Mouse (Mus musculus): ENCODE data around the gene Calhm2. TPM values are rescaled to one million over a fixed set of nuclear protein-coding genes. Genes with fewer than 3 reads are reported as not detected.
A peak's percentile ranks its signal among the peaks of the same experiment; 100 is the strongest.

The Calhm2 gene
- polyA plus RNA-seq, 1 experiment from 2014 or later = 5.8 TPM

DNA sequence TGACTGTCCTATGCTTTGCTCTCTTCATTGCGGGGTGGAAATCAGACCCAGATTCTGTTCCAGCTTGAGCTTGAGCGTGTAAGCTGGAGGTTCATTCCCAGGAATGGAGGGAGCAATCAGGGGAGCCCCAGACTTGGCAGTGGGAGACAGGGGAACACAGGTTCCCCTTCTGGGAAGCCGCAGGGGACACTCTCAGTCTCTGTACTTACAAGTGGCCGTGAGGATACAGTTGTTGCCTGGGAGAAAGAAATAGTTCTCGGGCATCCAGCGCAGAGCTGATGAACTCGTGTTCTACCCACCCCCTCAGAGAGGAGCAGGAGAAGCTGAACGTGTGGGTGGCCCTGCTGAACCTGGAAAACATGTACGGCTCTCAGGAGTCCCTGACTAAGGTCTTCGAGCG lies 9.3 kb downstream of the Calhm2 start:
- no peak for ATAC-seq (ENCODE audit: insufficient number of reproducible peaks, low FRiP score)
- Histone ChIP-seq H3K27me3 (replicated peaks) (no peaks in the 10 kb centered on the region), H3K4me3 (no peak overlapping the region), H3K9ac (no peak overlapping the region), H3K4me1 (replicated peaks) (peaks cover 10% of the 10 kb centered on the region), H3K27ac (ENCODE audit: poor library complexity, severe bottlenecking) (no peak overlapping the region), H3K9me3 (replicated peaks) (no peaks in the 10 kb centered on the region), H3K36me3 (peaks cover 94% of the 10 kb centered on the region), H3K4me2 (no peak overlapping the region)
- 92% methylated on average over 11 of the region's 11 CpGs for WGBS

DNA sequence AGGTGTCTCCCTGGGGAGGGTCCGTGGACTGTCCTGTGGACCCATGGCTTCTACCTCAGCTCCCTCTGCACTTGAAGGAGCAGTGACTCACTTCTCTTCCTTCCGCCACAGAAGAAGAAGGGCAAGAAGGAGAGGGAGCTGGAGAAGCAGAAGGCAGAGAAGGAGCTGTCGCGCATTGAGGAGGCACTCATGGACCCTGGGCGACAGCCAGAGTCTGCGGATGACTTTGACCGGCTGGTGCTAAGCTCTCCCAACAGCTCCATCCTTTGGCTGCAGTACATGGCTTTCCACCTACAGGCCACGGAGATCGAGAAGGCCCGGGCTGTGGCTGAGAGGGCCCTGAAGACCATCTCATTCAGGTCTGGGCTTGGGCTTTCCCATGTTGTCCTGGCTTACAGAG lies 9.9 kb downstream of the Calhm2 start:
- no peak for ATAC-seq (ENCODE audit: insufficient number of reproducible peaks, low FRiP score)
- Histone ChIP-seq H3K4me1 (replicated peaks) (peaks cover 12% of the 10 kb centered on the region), H3K27me3 (replicated peaks) (no peaks in the 10 kb centered on the region), H3K36me3 (peaks cover 87% of the 10 kb centered on the region), H3K27ac (ENCODE audit: poor library complexity, severe bottlenecking) (no peak overlapping the region), H3K4me2 (no peak overlapping the region), H3K9ac (no peak overlapping the region), H3K4me3 (no peak overlapping the region), H3K9me3 (replicated peaks) (no peaks in the 10 kb centered on the region)
- 92% methylated on average over 10 of the region's 10 CpGs for WGBS

DNA sequence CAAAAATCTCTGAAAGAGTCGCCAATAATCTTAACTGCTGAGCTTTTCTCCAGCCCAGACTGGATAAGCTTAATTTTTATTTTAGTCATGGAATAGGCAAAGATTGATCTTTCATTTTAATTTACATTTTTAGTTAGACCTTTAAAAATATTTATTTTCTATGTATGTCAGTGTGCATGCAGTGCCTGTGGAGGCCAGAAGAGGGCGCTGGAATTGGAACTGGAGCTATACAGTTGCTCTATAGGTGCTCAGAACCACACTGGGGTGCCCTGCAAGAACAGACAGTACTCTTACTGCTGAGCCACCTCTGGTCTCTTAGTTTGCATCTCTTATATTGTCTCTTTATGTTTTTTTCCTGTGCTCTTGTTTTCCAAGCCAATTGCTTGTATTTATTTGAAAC lies 15.3 kb downstream of the Calhm2 start:
- Histone ChIP-seq H3K27ac (ENCODE audit: poor library complexity, severe bottlenecking) (no peak overlapping the region), H3K4me3 (no peak overlapping the region), H3K4me2 (no peak overlapping the region), H3K36me3 (peaks cover 73% of the 10 kb centered on the region), H3K9ac (no peak overlapping the region), H3K4me1 (replicated peaks) (peaks cover 12% of the 10 kb centered on the region), H3K27me3 (replicated peaks) (no peaks in the 10 kb centered on the region), H3K9me3 (replicated peaks) (no peaks in the 10 kb centered on the region)
- no peak for ATAC-seq (ENCODE audit: insufficient number of reproducible peaks, low FRiP score)
- 28% methylated on average over 2 of the region's 2 CpGs for WGBS

DNA sequence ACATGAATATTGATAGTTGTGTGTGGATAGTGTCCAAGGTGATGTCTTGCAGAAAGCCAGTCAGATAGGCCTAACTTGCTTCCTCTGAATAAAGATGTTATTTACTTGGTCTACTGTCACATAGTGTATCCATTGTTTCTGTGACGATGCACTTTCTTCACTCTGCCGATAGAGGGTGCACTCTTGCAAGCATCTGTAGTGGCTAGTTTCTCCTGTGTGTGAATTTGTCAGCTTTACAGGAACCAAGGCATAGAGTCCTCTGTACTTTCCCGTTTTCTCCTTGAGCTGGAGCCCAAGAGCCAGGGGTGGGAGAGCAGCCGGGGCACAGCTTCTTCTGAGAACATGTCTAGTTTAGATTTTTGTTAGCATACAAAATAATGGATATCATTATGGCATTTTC lies 17.0 kb downstream of the Calhm2 start:
- no peak overlapping the region for H3K27ac ChIP-seq (ENCODE audit: poor library complexity, severe bottlenecking)
- H3K4me1 ChIP-seq (replicated peaks) = peaks cover 12% of the 10 kb centered on the region
- ATAC-seq (ENCODE audit: insufficient number of reproducible peaks, low FRiP score) = no peak
- 43% methylated on average over 4 of the region's 4 CpGs for WGBS
- H3K4me3 ChIP-seq = no peak overlapping the region
- H3K4me2 ChIP-seq = no peak overlapping the region
- peaks cover 73% of the 10 kb centered on the region for H3K36me3 ChIP-seq
- H3K9me3 ChIP-seq (replicated peaks) = no peaks in the 10 kb centered on the region
- no peaks in the 10 kb centered on the region for H3K27me3 ChIP-seq (replicated peaks)
- H3K9ac ChIP-seq = no peak overlapping the region

DNA sequence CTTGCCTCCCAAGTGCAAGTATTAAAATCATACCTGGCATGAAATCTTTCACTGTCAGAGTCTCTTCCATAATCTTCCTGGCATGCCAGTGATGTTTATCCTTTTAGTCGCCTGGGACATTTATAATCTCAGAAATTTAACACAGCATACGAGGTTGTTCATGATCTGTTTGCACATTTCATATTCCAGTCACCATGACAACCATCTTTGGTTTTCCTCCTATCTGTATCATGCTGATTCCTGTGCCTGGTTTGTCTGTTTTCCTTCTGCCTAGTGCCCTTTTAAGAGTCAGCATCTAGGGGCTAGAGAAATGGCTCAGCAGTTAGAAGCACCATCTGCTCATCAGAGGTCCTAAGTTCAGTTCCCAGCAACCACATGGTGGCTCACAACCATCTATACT lies 19.5 kb downstream of the Calhm2 start:
- no peak overlapping the region for H3K4me2 ChIP-seq
- WGBS = 73% methylated on average over 2 of the region's 2 CpGs
- H3K36me3 ChIP-seq = peaks cover 79% of the 10 kb centered on the region
- H3K27ac ChIP-seq (ENCODE audit: poor library complexity, severe bottlenecking) = no peak overlapping the region
- ATAC-seq (ENCODE audit: insufficient number of reproducible peaks, low FRiP score) = no peak
- no peaks in the 10 kb centered on the region for H3K27me3 ChIP-seq (replicated peaks)
- no peak overlapping the region for H3K9ac ChIP-seq
- peaks cover under 1% of the 10 kb centered on the region; the same call in 1 of the 2 replicates for H3K4me1 ChIP-seq (replicated peaks)
- H3K9me3 ChIP-seq (replicated peaks) = no peaks in the 10 kb centered on the region
- no peak overlapping the region for H3K4me3 ChIP-seq

DNA sequence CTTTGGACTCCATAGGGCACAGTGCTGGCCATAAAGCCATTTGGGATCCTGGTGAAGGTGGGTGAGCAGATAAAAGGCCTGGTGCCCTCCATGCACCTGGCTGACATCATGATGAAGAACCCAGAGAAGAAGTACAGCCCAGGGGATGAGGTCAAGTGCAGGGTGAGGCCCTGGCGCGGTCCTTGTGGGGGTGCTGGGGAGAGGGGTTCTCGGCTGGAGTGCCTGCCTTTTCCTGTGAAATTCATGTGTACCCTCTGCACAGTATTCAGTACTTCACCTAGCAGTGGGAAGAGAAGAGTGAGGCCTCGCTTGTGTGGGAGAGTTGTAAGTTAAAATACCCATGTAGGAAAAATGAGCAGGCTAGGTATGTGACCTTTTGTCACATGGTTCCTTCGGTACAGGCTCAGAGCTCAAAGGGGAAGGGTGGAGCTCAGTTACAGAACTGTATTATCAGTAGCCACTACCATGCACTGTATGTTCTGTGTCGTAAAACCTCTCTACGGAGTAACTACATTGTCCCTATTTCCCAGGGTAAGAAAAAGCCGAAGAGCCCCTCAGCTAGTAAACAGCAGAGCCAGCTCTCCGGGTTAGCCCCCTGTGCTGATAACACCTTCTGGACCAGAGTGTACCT lies 33.3 kb downstream of the Calhm2 start:
- Histone ChIP-seq H3K9ac (no peak overlapping the region), H3K27ac (ENCODE audit: poor library complexity, severe bottlenecking) (no peak overlapping the region), H3K36me3 (peaks cover 96% of the 10 kb centered on the region), H3K27me3 (replicated peaks) (no peaks in the 10 kb centered on the region), H3K4me2 (no peak overlapping the region), H3K9me3 (replicated peaks) (no peaks in the 10 kb centered on the region), H3K4me1 (replicated peaks) (no peaks in the 10 kb centered on the region), H3K4me3 (no peak overlapping the region)
- no peak for ATAC-seq (ENCODE audit: insufficient number of reproducible peaks, low FRiP score)
- WGBS = 82% methylated on average over 9 of the region's 9 CpGs

DNA sequence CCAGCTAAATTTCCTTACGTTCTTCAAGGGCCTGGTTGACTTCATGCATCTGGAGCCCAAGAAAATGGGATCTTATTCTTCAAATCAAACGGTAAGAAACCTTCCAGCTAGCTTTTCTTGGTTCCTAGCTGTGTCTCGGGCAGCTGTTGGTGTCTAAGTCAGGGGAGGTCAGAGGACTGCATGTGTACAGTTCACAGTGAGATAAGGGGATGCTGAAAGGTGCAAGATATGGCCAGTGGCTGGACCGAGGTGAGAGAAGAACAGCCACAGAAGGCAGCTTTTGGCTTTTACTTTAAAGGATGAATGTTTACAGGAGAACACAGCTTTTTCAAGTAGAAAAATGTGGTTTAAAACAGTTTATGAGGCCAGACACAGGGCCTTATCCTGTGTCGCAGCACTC lies 37.0 kb downstream of the Calhm2 start:
- no peak for ATAC-seq (ENCODE audit: insufficient number of reproducible peaks, low FRiP score)
- Histone ChIP-seq H3K4me1 (replicated peaks) (no peaks in the 10 kb centered on the region), H3K9ac (no peak overlapping the region), H3K9me3 (replicated peaks) (no peaks in the 10 kb centered on the region), H3K4me3 (no peak overlapping the region), H3K4me2 (no peak overlapping the region), H3K27ac (ENCODE audit: poor library complexity, severe bottlenecking) (no peak overlapping the region), H3K27me3 (replicated peaks) (no peaks in the 10 kb centered on the region), H3K36me3 (peaks cover 95% of the 10 kb centered on the region)
- WGBS = 63% methylated on average over 5 of the region's 5 CpGs

DNA sequence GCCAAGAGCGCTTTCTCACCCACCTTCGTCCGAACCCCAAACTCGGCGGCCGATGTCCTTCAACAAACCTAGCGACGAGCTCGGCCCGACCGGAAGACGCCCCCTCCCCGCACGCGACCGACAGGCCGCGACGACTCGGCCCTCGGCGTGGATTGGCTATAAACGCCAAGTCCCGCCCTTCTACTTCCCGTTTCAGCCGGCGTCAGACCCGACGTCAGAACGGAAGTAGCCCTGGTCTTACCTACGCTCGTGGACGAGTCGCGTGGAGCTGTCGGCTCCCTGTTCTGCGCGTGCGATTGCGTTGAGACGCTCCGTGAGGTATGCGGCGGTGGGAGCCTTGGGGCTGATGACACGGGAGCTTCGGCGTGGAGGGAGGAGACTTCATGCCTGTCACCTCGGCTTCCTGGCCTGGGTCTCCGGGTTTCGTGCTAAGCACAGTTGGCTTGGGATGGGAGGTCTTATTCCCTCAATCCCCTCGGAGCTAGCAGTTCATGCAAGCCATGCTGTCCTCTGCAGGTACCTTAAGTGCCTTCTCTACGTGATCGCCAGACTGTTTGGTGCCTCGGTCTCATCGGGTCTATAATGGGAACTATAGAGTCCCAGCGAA lies 47.4 kb downstream of the Calhm2 start, which contains the start of the genes Usmg5 and Pdcd11:
Gene Usmg5 (minus strand): TSS at position 98 of the 607 bp plus-strand sequence.
Gene Pdcd11 (plus strand): TSS at position 219 of the 607 bp plus-strand sequence.
- H3K36me3 ChIP-seq = peaks cover 47% of the 10 kb centered on the region
- H3K4me3 ChIP-seq = peak within 1 kb of the TSS; percentile 92
- ATAC-seq (ENCODE audit: insufficient number of reproducible peaks, low FRiP score) = peak; percentile 99
- peak within 1 kb of the TSS; percentile 90 for H3K4me2 ChIP-seq
- H3K9ac ChIP-seq = peak within 1 kb of the TSS; percentile 99
- H3K27me3 ChIP-seq (replicated peaks) = no peaks in the 10 kb centered on the region
- peaks cover 21% of the 10 kb centered on the region for H3K4me1 ChIP-seq (replicated peaks)
- H3K27ac ChIP-seq (ENCODE audit: poor library complexity, severe bottlenecking) = peak within 1 kb of the TSS; percentile 90
- no peaks in the 10 kb centered on the region for H3K9me3 ChIP-seq (replicated peaks)
- WGBS = 0% methylated on average over 56 of the region's 56 CpGs

DNA sequence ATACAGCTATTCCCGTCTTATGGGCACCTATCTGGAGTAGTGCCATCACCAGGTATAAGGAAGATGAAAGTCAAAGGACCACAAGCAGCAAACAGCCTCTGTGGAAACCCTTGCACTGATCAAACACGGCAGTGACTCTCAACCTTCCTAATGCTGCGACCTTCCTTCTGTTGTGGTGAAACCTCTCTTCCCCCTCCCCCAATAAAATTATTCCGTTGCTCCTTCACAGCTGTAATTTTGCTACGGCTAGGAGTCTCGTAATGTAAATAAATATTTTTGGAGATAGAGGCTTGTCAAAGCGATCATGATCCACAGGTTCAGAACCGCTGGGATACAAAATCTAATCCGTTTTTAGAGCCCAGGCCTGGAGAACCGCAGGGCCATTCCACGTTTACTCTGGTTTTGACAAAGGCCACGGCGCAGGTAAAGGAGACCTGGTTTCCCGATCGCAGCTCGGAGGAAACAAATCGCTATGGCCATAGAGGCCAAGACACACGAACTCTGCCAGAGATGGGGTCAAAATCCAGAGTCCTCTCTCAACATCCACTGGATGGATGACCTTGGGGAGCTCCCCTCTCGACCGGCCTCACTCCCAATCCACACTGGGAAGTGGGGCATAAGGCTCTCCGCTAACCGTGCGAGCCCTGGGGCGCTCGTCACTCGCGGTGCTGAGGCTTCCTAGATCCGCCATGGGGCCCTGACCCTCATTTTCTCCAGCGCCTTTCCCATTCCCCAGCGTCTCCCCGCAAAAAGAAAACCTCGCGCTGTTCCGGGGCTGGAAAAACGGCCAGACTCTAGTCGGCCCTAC lies 48.2 kb downstream of the Calhm2 start:
- Histone ChIP-seq H3K9ac (peak overlapping the region; percentile 99), H3K4me2 (peak overlapping the region; percentile 90), H3K27me3 (replicated peaks) (no peaks in the 10 kb centered on the region), H3K36me3 (peaks cover 47% of the 10 kb centered on the region), H3K4me3 (peak overlapping the region; percentile 92), H3K27ac (ENCODE audit: poor library complexity, severe bottlenecking) (peak overlapping the region; percentile 90), H3K9me3 (replicated peaks) (no peaks in the 10 kb centered on the region), H3K4me1 (replicated peaks) (peaks cover 21% of the 10 kb centered on the region)
- ATAC-seq (ENCODE audit: insufficient number of reproducible peaks, low FRiP score) = peak; percentile 56
- WGBS = 1% methylated on average over 36 of the region's 36 CpGs

DNA sequence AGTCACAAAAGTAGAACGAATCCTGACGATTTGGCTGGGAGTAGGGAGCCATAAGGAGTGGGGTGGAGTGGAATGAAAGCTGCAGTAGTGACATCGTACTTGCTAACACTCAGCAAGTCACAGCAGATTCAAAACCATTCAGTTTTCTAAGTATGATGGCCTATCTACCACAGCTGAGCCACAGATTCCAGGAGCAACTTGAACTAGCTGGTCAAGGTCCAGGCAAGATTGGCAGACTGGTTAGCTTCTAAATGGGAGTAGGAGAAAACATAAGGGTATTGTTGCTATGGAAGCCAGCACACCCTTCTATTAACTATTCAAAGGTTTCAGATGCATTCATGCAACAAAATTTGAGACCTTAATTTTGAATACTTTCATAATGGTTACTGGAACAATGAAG lies 49.9 kb downstream of the Calhm2 start:
- no peak overlapping the region for H3K27ac ChIP-seq (ENCODE audit: poor library complexity, severe bottlenecking)
- H3K9me3 ChIP-seq (replicated peaks) = no peaks in the 10 kb centered on the region
- H3K9ac ChIP-seq = no peak overlapping the region
- no peak for ATAC-seq (ENCODE audit: insufficient number of reproducible peaks, low FRiP score)
- WGBS = 67% methylated on average over 3 of the region's 3 CpGs
- peaks cover 21% of the 10 kb centered on the region for H3K4me1 ChIP-seq (replicated peaks)
- H3K4me2 ChIP-seq = peak overlapping the region; percentile 6; the same call in 1 of the 2 replicates
- no peaks in the 10 kb centered on the region for H3K27me3 ChIP-seq (replicated peaks)
- H3K4me3 ChIP-seq = 0 out of 2 replicates have a peak overlapping the region, but pooled peaks have one; percentile 92
- peaks cover 50% of the 10 kb centered on the region for H3K36me3 ChIP-seq

DNA sequence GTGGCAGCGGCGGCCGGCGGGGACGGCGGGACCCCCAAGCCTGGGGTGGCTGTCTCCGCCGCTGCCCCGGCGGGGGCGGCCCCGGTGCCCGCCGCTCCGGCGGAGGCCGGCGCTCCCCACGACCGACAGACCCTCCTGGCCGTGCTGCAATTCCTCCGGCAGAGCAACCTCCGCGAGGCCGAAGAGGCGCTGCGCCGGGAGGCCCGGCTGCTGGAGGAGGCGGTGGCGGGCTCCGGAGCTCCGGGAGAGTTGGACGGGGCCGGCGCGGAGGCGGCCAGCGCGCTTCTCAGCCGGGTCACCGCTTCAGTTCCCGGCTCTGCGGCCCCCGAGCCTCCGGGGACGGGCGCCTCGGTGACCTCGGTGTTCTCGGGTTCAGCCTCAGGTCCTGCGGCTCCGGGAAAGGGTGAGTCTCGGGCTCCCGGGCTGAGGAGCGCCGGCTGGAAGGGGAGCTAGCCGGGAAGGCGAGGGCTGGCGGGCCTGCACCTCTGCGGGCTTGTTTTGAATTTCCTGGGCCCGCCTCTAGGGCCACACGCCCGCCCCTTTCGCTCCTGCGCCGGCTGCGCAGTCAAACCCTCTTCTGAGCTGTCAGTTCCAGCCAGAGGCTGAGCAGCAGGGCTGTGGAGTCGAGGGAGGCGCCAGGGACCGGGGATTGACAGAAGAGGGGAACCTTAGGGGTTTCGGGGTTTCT lies 70.0 kb downstream of the Calhm2 start:
- WGBS = under 1% methylated on average over 66 of the region's 72 CpGs
- Histone ChIP-seq H3K4me3 (peak overlapping the region; percentile 93), H3K36me3 (peaks cover 22% of the 10 kb centered on the region)

More for the DNA sequence above, 70.0 kb downstream of the Calhm2 start:
- Histone ChIP-seq H3K27ac (ENCODE audit: poor library complexity, severe bottlenecking) (peak overlapping the region; percentile 68), H3K4me1 (replicated peaks) (peaks cover 13% of the 10 kb centered on the region), H3K4me2 (peak overlapping the region; percentile 84), H3K9ac (peak overlapping the region; percentile 92), H3K27me3 (replicated peaks) (no peaks in the 10 kb centered on the region), H3K9me3 (replicated peaks) (no peaks in the 10 kb centered on the region)
- peak; percentile 94 for ATAC-seq (ENCODE audit: insufficient number of reproducible peaks, low FRiP score)
